Mouse (Mus musculus): Measurements from ENCODE around the gene Acsf2.

DNA sequence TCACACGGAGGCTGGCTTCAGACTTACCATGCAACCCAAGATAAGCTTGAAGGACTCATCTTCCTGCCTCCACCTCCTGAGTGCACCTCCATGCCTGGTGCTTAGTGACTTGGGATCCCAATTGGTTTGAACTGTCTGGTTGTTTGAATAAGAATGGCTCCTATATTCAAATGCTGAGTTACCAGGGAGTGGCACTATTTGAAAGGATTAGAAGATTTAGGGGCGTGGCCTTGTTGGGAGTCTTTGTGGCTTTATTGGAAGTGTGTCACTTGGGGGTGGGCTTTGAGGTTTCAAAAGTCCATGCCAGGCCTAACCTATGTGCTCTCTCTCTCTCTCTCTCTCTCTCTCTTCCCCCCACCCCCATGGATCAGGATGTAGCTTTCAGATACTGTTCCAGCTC, 16.0 kb upstream of the Acsf2 start:
- no peak for TF ChIP-seq TAL1 (IDR thresholded peaks at IDR 0.05; ENCODE audit: low read length)
- no peak for TF ChIP-seq GATA1 (IDR thresholded peaks at IDR 0.05; ENCODE audit: low read length)
